Mouse (Mus musculus): ENCODE data around the gene Olfr71. TPM values are rescaled to one million over a fixed set of nuclear protein-coding genes. Genes with fewer than 3 reads are reported as not detected.

Gene Olfr71
- not detected for polyA plus RNA-seq (2014; fragmentation: Illumina TruSeq; extraction: RNeasy Lipid Tissue Mini Kit (QIAGEN cat#74804); ENCODE audit: insufficient read depth, low read depth, low replicate concordance)

GRCm38 (mm10) chr4:43709869-43710268 is at the start of gene Olfr71:
Gene Olfr71 (minus strand): TSS chr4:43710255.

GRCm38 (mm10) chr4:43729794-43730550 is 19.9 kb upstream of the Olfr71 start, which contains the start of gene Spaar:
Gene Spaar (plus strand): TSS chr4:43730034.

GRCm38 (mm10) chr4:43726995-43727394 is 16.9 kb upstream of the Olfr71 start, which contains the start of gene Hrct1:
Gene Hrct1 (plus strand): TSS chr4:43727188.

GRCm38 (mm10) chr4:43700707-43701106 is 9.3 kb downstream of the Olfr71 start, which contains the start of gene Olfr70:
Gene Olfr70 (minus strand): TSS chr4:43700807.

GRCm38 (mm10) chr4:43668782-43669427 is 41.1 kb downstream of the Olfr71 start, which contains the start of the genes Tmem8b and Fam221b:
Gene Tmem8b (plus strand): TSS chr4:43668971.
Gene Fam221b (minus strand): TSS chr4:43669145.

GRCm38 (mm10) chr4:43656339-43657109 is 53.5 kb downstream of the Olfr71 start, which contains the start of gene Hint2:
Gene Hint2 (minus strand): TSS chr4:43656466.

Other genes with a start within 250 kb of the Olfr71 start
- gene Sit1, start 226.5 kb downstream of the Olfr71 start, polyA plus RNA-seq (2014; fragmentation: Illumina TruSeq; extraction: RNeasy Lipid Tissue Mini Kit (QIAGEN cat#74804); ENCODE audit: insufficient read depth, low read depth, low replicate concordance): 1.3 TPM
- 80.3 TPM for gene Ccdc107, start 217.4 kb downstream of the Olfr71 start, polyA plus RNA-seq (2014; fragmentation: Illumina TruSeq; extraction: RNeasy Lipid Tissue Mini Kit (QIAGEN cat#74804); ENCODE audit: insufficient read depth, low read depth, low replicate concordance)
- 2.2 TPM for gene Arhgef39, start 210.6 kb downstream of the Olfr71 start, polyA plus RNA-seq (2014; fragmentation: Illumina TruSeq; extraction: RNeasy Lipid Tissue Mini Kit (QIAGEN cat#74804); ENCODE audit: insufficient read depth, low read depth, low replicate concordance)
- 0.59 TPM for gene Car9, start 203.3 kb downstream of the Olfr71 start, polyA plus RNA-seq (2014; fragmentation: Illumina TruSeq; extraction: RNeasy Lipid Tissue Mini Kit (QIAGEN cat#74804); ENCODE audit: insufficient read depth, low read depth, low replicate concordance)
- 156 TPM for gene Tpm2, start 186.5 kb downstream of the Olfr71 start, polyA plus RNA-seq (2014; fragmentation: Illumina TruSeq; extraction: RNeasy Lipid Tissue Mini Kit (QIAGEN cat#74804); ENCODE audit: insufficient read depth, low read depth, low replicate concordance)
- gene Creb3, start 147.9 kb downstream of the Olfr71 start, polyA plus RNA-seq (2014; fragmentation: Illumina TruSeq; extraction: RNeasy Lipid Tissue Mini Kit (QIAGEN cat#74804); ENCODE audit: insufficient read depth, low read depth, low replicate concordance): 49.2 TPM
- 47.0 TPM for gene Tln1, start 147.6 kb downstream of the Olfr71 start, polyA plus RNA-seq (2014; fragmentation: Illumina TruSeq; extraction: RNeasy Lipid Tissue Mini Kit (QIAGEN cat#74804); ENCODE audit: insufficient read depth, low read depth, low replicate concordance)
- 8.9 TPM for gene Rgp1, start 131.5 kb downstream of the Olfr71 start, polyA plus RNA-seq (2014; fragmentation: Illumina TruSeq; extraction: RNeasy Lipid Tissue Mini Kit (QIAGEN cat#74804); ENCODE audit: insufficient read depth, low read depth, low replicate concordance)
- gene Gba2, start 131.4 kb downstream of the Olfr71 start, polyA plus RNA-seq (2014; fragmentation: Illumina TruSeq; extraction: RNeasy Lipid Tissue Mini Kit (QIAGEN cat#74804); ENCODE audit: insufficient read depth, low read depth, low replicate concordance): 7.9 TPM
- gene Msmp, start 125.8 kb downstream of the Olfr71 start, polyA plus RNA-seq (2014; fragmentation: Illumina TruSeq; extraction: RNeasy Lipid Tissue Mini Kit (QIAGEN cat#74804); ENCODE audit: insufficient read depth, low read depth, low replicate concordance): not detected
- 36.3 TPM for gene Npr2, start 78.3 kb downstream of the Olfr71 start, polyA plus RNA-seq (2014; fragmentation: Illumina TruSeq; extraction: RNeasy Lipid Tissue Mini Kit (QIAGEN cat#74804); ENCODE audit: insufficient read depth, low read depth, low replicate concordance)
- 4.8 TPM for gene Spag8, start 56.7 kb downstream of the Olfr71 start, polyA plus RNA-seq (2014; fragmentation: Illumina TruSeq; extraction: RNeasy Lipid Tissue Mini Kit (QIAGEN cat#74804); ENCODE audit: insufficient read depth, low read depth, low replicate concordance)
- 96.7 TPM for gene Hint2, start 53.8 kb downstream of the Olfr71 start, polyA plus RNA-seq (2014; fragmentation: Illumina TruSeq; extraction: RNeasy Lipid Tissue Mini Kit (QIAGEN cat#74804); ENCODE audit: insufficient read depth, low read depth, low replicate concordance)
- gene Tmem8b, start 41.3 kb downstream of the Olfr71 start, polyA plus RNA-seq (2014; fragmentation: Illumina TruSeq; extraction: RNeasy Lipid Tissue Mini Kit (QIAGEN cat#74804); ENCODE audit: insufficient read depth, low read depth, low replicate concordance): 2.8 TPM
- 0.08 TPM for gene Fam221b, start 41.1 kb downstream of the Olfr71 start, polyA plus RNA-seq (2014; fragmentation: Illumina TruSeq; extraction: RNeasy Lipid Tissue Mini Kit (QIAGEN cat#74804); ENCODE audit: insufficient read depth, low read depth, low replicate concordance)
- gene Olfr70, start 9.4 kb downstream of the Olfr71 start, polyA plus RNA-seq (2014; fragmentation: Illumina TruSeq; extraction: RNeasy Lipid Tissue Mini Kit (QIAGEN cat#74804); ENCODE audit: insufficient read depth, low read depth, low replicate concordance): not detected
- 12.3 TPM for gene Hrct1, start 16.9 kb upstream of the Olfr71 start, polyA plus RNA-seq (2014; fragmentation: Illumina TruSeq; extraction: RNeasy Lipid Tissue Mini Kit (QIAGEN cat#74804); ENCODE audit: insufficient read depth, low read depth, low replicate concordance)
- 4.6 TPM for gene Spaar, start 19.8 kb upstream of the Olfr71 start, polyA plus RNA-seq (2014; fragmentation: Illumina TruSeq; extraction: RNeasy Lipid Tissue Mini Kit (QIAGEN cat#74804); ENCODE audit: insufficient read depth, low read depth, low replicate concordance)
- not detected for gene Olfr159, start 60.8 kb upstream of the Olfr71 start, polyA plus RNA-seq (2014; fragmentation: Illumina TruSeq; extraction: RNeasy Lipid Tissue Mini Kit (QIAGEN cat#74804); ENCODE audit: insufficient read depth, low read depth, low replicate concordance)
- gene Olfr156, start 113.6 kb upstream of the Olfr71 start, polyA plus RNA-seq (2014; fragmentation: Illumina TruSeq; extraction: RNeasy Lipid Tissue Mini Kit (QIAGEN cat#74804); ENCODE audit: insufficient read depth, low read depth, low replicate concordance): not detected
- not detected for gene Olfr157, start 129.9 kb upstream of the Olfr71 start, polyA plus RNA-seq (2014; fragmentation: Illumina TruSeq; extraction: RNeasy Lipid Tissue Mini Kit (QIAGEN cat#74804); ENCODE audit: insufficient read depth, low read depth, low replicate concordance)
- not detected for gene Olfr155, start 141.3 kb upstream of the Olfr71 start, polyA plus RNA-seq (2014; fragmentation: Illumina TruSeq; extraction: RNeasy Lipid Tissue Mini Kit (QIAGEN cat#74804); ENCODE audit: insufficient read depth, low read depth, low replicate concordance)
- 20.6 TPM for gene Reck, start 165.3 kb upstream of the Olfr71 start, polyA plus RNA-seq (2014; fragmentation: Illumina TruSeq; extraction: RNeasy Lipid Tissue Mini Kit (QIAGEN cat#74804); ENCODE audit: insufficient read depth, low read depth, low replicate concordance)
- 32.7 TPM for gene Glipr2, start 247.1 kb upstream of the Olfr71 start, polyA plus RNA-seq (2014; fragmentation: Illumina TruSeq; extraction: RNeasy Lipid Tissue Mini Kit (QIAGEN cat#74804); ENCODE audit: insufficient read depth, low read depth, low replicate concordance)